Mouse (Mus musculus) liver, embryonic 11.5 days (tissue): ENCODE results near the gene Fndc7. TPM values are rescaled to one million over a fixed set of nuclear protein-coding genes. Genes with fewer than 3 reads are reported as not detected.

Source experiments
- ATAC-seq: fragments of 200-750 bp; cut with Nextera tagmentation; replicated peaks from 2 replicates; pipeline ENCODE4 v1.8.0; 2017; ENCODE audit warnings: moderate number of reproducible peaks, mild to moderate bottlenecking, moderate TSS enrichment, moderate library complexity; ENCODE audit not compliant: low FRiP score
- DNase-seq: peaks from one replicate; pipeline ENCODE4 v3.0.0-alpha.2; 2017; ENCODE audit warnings: low spot score
- H3K27ac ChIP-seq: fragments of 300-500 bp; sonication (generic); 2 replicates; pipeline ENCODE4 v1.5.1; 2014; ENCODE audit warnings: mild to moderate bottlenecking, low read depth, low read length, control low read depth
- H3K27me3 ChIP-seq: fragments of 300-500 bp; sonication (generic); replicated peaks from 2 replicates; pipeline ENCODE4 v1.6.1; 2014; ENCODE audit warnings: low read length, mixed read lengths; ENCODE audit not compliant: control insufficient read depth, insufficient read depth
- H3K36me3 ChIP-seq: fragments of 300-500 bp; sonication (generic); 2 replicates; pipeline ENCODE4 v1.6.1; 2014; ENCODE audit warnings: mild to moderate bottlenecking, low read length, moderate library complexity, mixed read lengths; ENCODE audit not compliant: control insufficient read depth, insufficient read depth
- H3K4me1 ChIP-seq: fragments of 300-500 bp; sonication (generic); replicated peaks from 2 replicates; pipeline ENCODE4 v1.6.1; 2014; ENCODE audit warnings: low read length, mixed read lengths; ENCODE audit not compliant: control insufficient read depth, insufficient read depth
- H3K4me2 ChIP-seq: fragments of 300-500 bp; sonication (generic); 2 replicates; pipeline ENCODE4 v1.6.1; 2014; ENCODE audit warnings: mild to moderate bottlenecking, control low read depth, moderate library complexity
- H3K4me3 ChIP-seq: fragments of 300-500 bp; sonication (generic); 2 replicates; pipeline ENCODE4 v1.5.1; 2014; ENCODE audit warnings: low read depth, low read length, control low read depth
- H3K9ac ChIP-seq: fragments of 300-500 bp; sonication (generic); 2 replicates; pipeline ENCODE4 v1.6.1; 2014; ENCODE audit warnings: low read depth, low read length, control low read depth
- H3K9me3 ChIP-seq: fragments of 300-500 bp; sonication (generic); 2 replicates; pipeline ENCODE4 v1.6.1; 2016; ENCODE audit warnings: low read length, inconsistent platforms, mixed read lengths; ENCODE audit not compliant: control insufficient read depth
- WGBS: fragments of 180-500 bp; shearing (Covaris S2); extraction: QIAGEN DNeasy Blood & Tissue Kit; methylation state at CpG from one replicate; pipeline ENCODE4 v1.1.7; 2014; 5-methylcytosine and 5-hydroxymethylcytosine counted together
- polyA plus RNA-seq: library from polyadenylated mRNA; unstranded; fragments of >200 nt; fragmentation: Nextera tagmentation; extraction: Ambion mirVana; gene quantifications from 2 replicates; pipeline ENCODE4 v1.2.1, GENCODE M21; 2014

Fndc7 gene
- polyA plus RNA-seq, 1 experiment from 2014 or later = not detected

DNA sequence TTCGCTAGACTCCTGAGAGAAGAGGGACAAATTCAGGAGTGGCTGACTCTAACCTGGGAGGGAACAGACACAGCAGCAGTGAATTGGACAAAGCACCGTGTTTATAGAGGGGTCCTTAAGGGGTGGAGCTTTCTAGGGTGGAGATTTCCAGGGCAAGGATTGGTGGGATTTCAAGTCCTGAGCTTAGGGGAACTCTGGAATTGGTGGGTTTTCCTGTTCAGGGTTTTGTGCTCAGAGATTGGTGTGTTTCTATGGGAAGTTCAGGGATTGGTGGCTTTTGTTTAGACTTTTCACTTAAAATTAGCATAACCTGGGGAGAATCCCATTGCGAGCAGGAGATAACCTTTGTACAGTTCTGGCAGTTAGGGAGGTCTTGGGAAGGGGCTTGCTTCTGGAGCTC, 28.2 kb upstream of the Fndc7 start:
- peaks cover 13% of the 10 kb centered on the region for H3K4me1 ChIP-seq
- DNase-seq = no peak
- 68% methylated on average over 3 of the region's 3 CpGs for WGBS

DNA sequence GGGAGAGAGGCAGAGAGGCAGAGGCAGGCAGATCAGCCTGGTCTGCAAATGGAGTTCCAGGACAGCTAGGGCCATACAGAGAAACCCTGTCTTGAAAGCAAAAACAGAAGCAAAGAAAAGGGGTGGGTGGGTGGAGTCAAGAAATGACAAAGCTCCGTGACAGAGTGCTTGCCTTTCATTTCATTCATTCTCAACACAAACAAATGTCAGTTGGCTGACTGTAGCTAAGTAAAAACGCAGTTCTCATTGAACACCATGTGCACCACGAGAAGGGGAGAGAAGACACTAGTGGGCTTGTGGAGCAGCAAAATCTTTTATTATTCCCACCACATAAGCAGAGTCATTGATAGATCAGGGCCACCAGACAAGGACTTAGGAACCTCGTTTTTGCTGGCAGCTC, 27.0 kb upstream of the Fndc7 start:
- Histone ChIP-seq H3K9ac (no peak overlapping the region), H3K27ac (no peak overlapping the region), H3K9me3 (no peaks in the 10 kb centered on the region), H3K36me3 (no peaks in the 10 kb centered on the region), H3K27me3 (no peaks in the 10 kb centered on the region), H3K4me1 (peaks cover 6% of the 10 kb centered on the region; the same call in 1 of the 2 replicates), H3K4me3 (no peak overlapping the region), H3K4me2 (no peak overlapping the region)
- no peak for DNase-seq
- WGBS = 59% methylated on average over 4 of the region's 4 CpGs
- ATAC-seq = no peak

More for the DNA sequence above, 28.2 kb upstream of the Fndc7 start:
- H3K36me3 ChIP-seq = no peaks in the 10 kb centered on the region
- no peak overlapping the region for H3K9ac ChIP-seq
- no peaks in the 10 kb centered on the region for H3K27me3 ChIP-seq
- no peaks in the 10 kb centered on the region for H3K9me3 ChIP-seq
- no peak overlapping the region for H3K4me3 ChIP-seq
- ATAC-seq = no peak
- no peak overlapping the region for H3K27ac ChIP-seq
- H3K4me2 ChIP-seq = no peak overlapping the region

DNA sequence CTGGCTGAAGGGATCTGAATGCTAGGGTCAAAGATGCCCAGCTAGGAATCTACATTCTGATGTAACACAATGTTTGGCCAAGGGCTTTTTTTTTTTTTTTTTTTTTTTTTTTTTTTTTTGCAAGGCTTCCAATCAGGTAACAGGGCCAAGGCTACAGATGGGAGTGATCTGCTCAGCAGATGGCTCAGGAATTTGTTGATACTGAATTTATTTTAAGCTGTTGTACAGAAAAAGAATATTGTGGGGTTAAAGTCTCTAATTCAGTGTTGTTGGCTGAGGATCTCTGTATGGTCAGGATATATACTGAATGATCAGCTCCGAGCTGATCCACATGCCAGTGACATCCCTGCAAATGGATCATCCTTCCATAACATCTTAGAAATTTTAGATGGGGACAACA, 26.2 kb upstream of the Fndc7 start:
- Histone ChIP-seq H3K9ac (no peak overlapping the region), H3K27me3 (no peaks in the 10 kb centered on the region), H3K36me3 (no peaks in the 10 kb centered on the region), H3K4me2 (no peak overlapping the region), H3K4me3 (no peak overlapping the region), H3K27ac (no peak overlapping the region), H3K4me1 (0 out of 2 replicates have a peak, but pooled peaks cover 2% of the 10 kb centered on the region), H3K9me3 (no peaks in the 10 kb centered on the region)
- no peak for DNase-seq
- WGBS = 90% methylated on average over 1 of the region's 1 CpGs
- ATAC-seq = no peak

DNA sequence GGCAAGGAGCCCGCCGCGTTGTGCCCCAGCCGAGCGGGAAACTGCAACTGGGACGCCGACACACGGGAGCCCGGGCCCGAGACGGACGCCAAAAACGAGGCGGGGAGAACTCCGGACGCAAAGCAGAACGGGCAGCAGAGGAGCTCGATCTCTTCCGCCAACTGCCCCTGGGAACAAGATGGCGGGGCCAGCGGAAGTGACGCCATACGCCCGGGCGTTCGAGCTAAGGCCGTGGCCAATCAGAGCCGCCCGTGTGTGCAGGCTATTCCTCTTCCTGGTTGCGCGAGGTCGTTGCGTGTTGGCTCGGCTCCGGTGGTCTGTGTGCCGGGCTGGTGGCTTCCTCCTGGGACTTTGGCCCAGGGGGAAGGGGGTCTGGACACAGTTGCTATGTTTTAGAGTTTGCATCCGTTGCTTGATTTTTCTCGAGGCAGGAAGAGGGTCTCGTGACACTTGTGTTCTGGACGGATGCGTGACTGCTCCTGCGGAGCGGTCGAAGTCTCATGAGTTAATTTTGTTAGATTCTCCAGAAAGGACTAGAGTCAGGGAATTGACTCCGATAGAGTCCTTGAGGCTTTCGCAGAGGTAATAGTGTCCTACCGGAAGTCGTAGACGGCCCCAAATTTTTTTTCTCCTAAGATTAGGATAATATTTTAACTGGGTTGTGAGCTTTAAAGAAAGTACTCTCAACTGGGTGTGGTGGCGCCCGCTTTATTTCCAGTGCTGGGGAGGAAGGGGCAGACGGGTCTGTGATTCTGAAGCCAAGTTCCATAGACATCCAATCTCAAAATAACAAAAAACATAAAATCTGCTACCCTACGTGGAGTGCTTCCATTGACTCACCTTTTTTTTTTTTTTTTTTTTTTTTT, 22.0 kb upstream of the Fndc7 start, which contains the start of gene Prpf38b:
Gene Prpf38b (minus strand): TSS at position 180 of the 866 bp plus-strand sequence.
- under 1% methylated on average over 53 of the region's 53 CpGs for WGBS
- peak within 1 kb of the TSS; percentile 99 for H3K9ac ChIP-seq
- no peaks in the 10 kb centered on the region for H3K9me3 ChIP-seq
- peaks cover 11% of the 10 kb centered on the region for H3K4me1 ChIP-seq
- no peaks in the 10 kb centered on the region for H3K27me3 ChIP-seq
- peak; percentile 95 for DNase-seq
- ATAC-seq = peak; percentile 96
- peak within 1 kb of the TSS; percentile 96 for H3K4me3 ChIP-seq
- peak within 1 kb of the TSS; percentile 99 for H3K27ac ChIP-seq
- peaks cover 3% of the 10 kb centered on the region; the same call in 1 of the 2 replicates for H3K36me3 ChIP-seq
- peak within 1 kb of the TSS; percentile 83 for H3K4me2 ChIP-seq

DNA sequence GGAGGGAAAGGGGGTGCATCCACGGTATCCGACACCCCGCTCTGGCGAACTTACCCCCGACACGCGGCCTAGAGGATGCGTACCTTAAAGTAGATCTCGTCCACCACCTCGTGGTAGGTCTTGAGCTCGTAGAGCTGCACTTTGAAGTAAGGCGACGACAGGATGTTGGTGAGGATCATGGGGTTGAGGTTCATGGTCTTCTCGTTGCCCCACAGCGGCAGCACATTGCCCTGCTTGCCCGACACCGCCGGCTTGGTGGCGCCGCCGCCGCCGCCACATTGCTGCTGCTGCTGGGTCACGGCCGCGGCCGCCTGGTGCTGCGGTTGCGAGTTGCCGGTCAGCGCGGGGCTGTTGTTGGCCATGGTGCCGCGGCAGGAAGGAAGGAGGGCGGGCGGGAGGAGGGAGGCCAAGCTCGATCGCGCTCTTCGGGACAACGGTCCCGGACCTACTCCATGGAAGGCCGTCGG, 21.3 kb upstream of the Fndc7 start:
- Histone ChIP-seq H3K4me2 (peak overlapping the region; percentile 83), H3K27me3 (no peaks in the 10 kb centered on the region)
- no peak for DNase-seq

DNA sequence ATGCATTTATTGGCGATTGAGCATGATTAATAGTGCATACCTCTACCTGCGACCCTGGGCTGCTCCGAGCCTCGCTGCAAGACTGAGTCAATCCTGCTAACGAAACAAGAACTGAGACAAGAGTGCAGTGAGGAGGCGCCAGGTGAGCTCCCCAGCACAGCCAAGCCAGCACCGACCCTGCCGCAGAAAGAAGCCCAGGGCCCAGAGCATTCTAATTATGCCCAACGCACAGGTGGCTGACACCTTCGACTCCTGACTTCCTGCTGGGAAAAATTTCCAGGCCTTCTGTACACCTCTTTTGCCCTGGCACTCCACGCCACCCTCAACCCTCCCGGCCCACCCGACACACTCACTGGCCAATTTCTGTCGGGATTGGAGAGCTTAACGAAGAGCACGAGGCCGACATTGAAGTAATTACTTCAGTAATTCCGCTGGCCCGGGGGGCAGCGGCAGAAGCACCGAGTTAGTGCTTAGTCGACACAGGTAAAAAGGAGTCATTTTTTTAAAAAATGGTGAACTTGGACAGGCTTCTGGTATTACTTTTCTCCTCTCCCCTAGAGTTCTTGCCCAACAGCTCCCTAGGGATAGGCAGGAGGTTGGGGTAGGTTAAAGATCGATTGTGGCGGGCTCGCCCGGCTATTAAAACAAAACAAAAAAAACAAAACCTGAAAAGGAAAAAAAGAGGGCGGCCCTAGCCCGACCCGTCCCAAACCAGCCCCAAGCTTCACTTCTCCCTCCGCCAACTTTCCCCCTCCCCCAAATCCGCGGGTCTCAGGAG, 20.7 kb upstream of the Fndc7 start:
- no peak for ATAC-seq

More for the DNA sequence above, 21.3 kb upstream of the Fndc7 start:
- H3K27ac ChIP-seq = peak overlapping the region; percentile 99
- H3K9ac ChIP-seq = peak overlapping the region; percentile 99
- ATAC-seq = peak; percentile 79
- under 1% methylated on average over 44 of the region's 44 CpGs for WGBS
- peak overlapping the region; percentile 96 for H3K4me3 ChIP-seq
- no peaks in the 10 kb centered on the region for H3K9me3 ChIP-seq
- H3K4me1 ChIP-seq = peaks cover 11% of the 10 kb centered on the region
- peaks cover 3% of the 10 kb centered on the region; the same call in 1 of the 2 replicates for H3K36me3 ChIP-seq

DNA sequence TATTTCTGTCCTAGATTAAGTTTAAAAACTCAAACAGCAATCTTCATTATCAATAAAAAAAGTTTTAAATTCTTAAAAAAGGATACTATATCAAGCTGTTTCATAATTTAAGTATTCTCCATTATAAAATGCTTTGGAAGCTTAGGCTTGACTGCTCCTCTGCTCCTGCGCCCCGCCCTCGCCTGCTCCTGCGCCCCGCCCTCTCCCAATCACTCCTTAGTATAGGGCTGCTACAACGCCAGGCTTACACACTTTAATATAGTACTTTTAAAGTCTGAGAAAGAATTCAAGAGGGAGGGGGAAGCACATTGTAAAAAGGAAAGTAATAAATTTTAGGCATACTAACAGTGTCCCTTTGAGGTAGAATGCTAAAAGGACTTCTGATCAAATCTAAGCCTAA, 13.1 kb upstream of the Fndc7 start:
- 88% methylated on average over 6 of the region's 6 CpGs for WGBS
- no peaks in the 10 kb centered on the region for H3K4me1 ChIP-seq
- H3K27ac ChIP-seq = no peak overlapping the region
- DNase-seq (no peak), ATAC-seq (peak; percentile 60)
- no peak overlapping the region for H3K4me2 ChIP-seq
- H3K9me3 ChIP-seq = no peaks in the 10 kb centered on the region
- no peak overlapping the region for H3K9ac ChIP-seq
- no peak overlapping the region for H3K4me3 ChIP-seq
- peaks cover 32% of the 10 kb centered on the region for H3K36me3 ChIP-seq
- H3K27me3 ChIP-seq = no peaks in the 10 kb centered on the region

More for the DNA sequence above, 20.7 kb upstream of the Fndc7 start:
- WGBS = under 1% methylated on average over 31 of the region's 32 CpGs
- Histone ChIP-seq H3K4me3 (peak overlapping the region; percentile 96), H3K27me3 (no peaks in the 10 kb centered on the region), H3K36me3 (peaks cover 7% of the 10 kb centered on the region), H3K4me1 (peaks cover 11% of the 10 kb centered on the region), H3K4me2 (peak overlapping the region; percentile 83), H3K27ac (peak overlapping the region; percentile 99), H3K9ac (peak overlapping the region; percentile 99), H3K9me3 (no peaks in the 10 kb centered on the region)
- peak; percentile 47 for DNase-seq

DNA sequence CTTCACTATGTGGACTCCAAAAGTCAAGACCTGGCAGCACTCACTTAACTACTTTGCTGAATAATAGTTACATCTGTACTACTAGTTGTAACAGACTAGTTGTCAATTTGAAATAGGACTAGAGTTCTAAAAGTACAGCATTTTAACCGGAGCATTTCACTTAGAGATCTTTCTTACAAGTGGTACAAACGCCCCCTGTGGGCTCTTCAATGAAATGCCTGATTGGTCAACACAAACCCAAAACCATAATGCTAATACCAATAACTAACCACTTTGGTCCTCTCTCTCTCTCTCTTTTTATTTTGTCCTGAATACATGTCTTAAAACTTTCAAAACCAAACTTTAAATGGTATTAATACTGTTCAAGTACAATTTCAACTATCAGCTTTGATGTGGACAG, 12.2 kb upstream of the Fndc7 start:
- WGBS = 54% methylated on average over 2 of the region's 2 CpGs
- H3K9ac ChIP-seq = no peak overlapping the region
- H3K27ac ChIP-seq = no peak overlapping the region
- H3K4me2 ChIP-seq = no peak overlapping the region
- H3K9me3 ChIP-seq = no peaks in the 10 kb centered on the region
- peaks cover 31% of the 10 kb centered on the region for H3K36me3 ChIP-seq
- no peaks in the 10 kb centered on the region for H3K4me1 ChIP-seq
- DNase-seq = no peak
- no peak for ATAC-seq
- H3K27me3 ChIP-seq = no peaks in the 10 kb centered on the region
- H3K4me3 ChIP-seq = no peak overlapping the region
